Comparison of ENCODE assay signal across 8 mouse cellular contexts in the genomic region with DNA sequence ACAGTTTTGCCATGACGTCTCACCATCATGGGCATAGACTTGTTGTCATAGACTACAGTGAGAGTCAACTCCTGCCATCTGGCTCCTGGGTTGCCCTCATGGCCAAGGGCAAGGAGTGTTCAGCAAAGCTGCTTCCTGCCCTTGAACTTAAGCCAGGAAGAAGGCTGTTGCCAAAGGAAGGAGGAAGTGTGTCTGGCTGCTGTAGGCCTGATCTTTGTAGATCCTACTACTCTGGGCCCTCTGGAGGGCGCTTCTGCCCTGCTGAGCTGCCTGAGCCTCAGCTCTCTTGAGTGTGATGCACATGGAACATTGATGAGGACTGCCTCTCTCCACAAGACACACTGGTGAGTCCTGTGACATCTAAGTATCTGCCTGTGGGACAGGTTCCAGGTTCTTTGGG. TPM values are rescaled to one million over a fixed set of nuclear protein-coding genes. Genes with fewer than 3 reads are reported as not detected.
DNase-seq lines count a peak whose midpoint lies in the region; ATAC-seq and TF ChIP-seq lines count a peak whose summit lies in the region.

No protein-coding gene starts in this region.

- peak; percentile 45 for DNase-seq in right cerebral cortex, adult 18-20 months
- no peak for DNase-seq in right cerebral cortex, adult 2 months (ENCODE audit: low spot score in 2 of 2)
- DNase-seq in heart, adult 9 months (ENCODE audit: low spot score in 2 of 2), result peak; percentile 77 to 79
- peak; percentile 86 for DNase-seq in kidney, postnatal 14 days
- DNase-seq in hindbrain, embryonic 14.5 days (ENCODE audit: low spot score), result no peak

- peak; percentile 61 for TF ChIP-seq CTCF in bone marrow, adult 2 months (IDR thresholded peaks at IDR 0.05; ENCODE audit: control insufficient read depth, insufficient read depth, low read length)

- no peak overlapping the region for H3K4me3 ChIP-seq in bone marrow, adult 2 months (replicated peaks; ENCODE audit: control insufficient read depth, low read depth, low read length)
- H3K4me3 ChIP-seq in hindbrain, embryonic 14.5 days (replicated peaks; ENCODE audit: low read length), result no peak overlapping the region
- H3K4me3 ChIP-seq in forebrain, embryonic 13.5 days, result no peak overlapping the region

- H3K9ac ChIP-seq in hindbrain, embryonic 14.5 days, result no peak overlapping the region
- no peak overlapping the region for H3K9ac ChIP-seq in forebrain, embryonic 13.5 days

- TF ChIP-seq POLR2A in bone marrow, adult 2 months (IDR thresholded peaks at IDR 0.05; ENCODE audit: borderline replicate concordance, control insufficient read depth, low read depth, low read length), result no peak

- ATAC-seq in megakaryocyte progenitor cell, adult 5-6 weeks (replicated peaks; ENCODE audit: poor library complexity), result peak; percentile 65
- ATAC-seq in hindbrain, embryonic 14.5 days (ENCODE audit: low FRiP score), result no peak
- ATAC-seq in forebrain, embryonic 13.5 days, result no peak

- no peak overlapping the region for H3K27ac ChIP-seq in bone marrow, adult 2 months (ENCODE audit: control insufficient read depth, insufficient read depth, low read depth, low read length, poor library complexity)
- no peak overlapping the region for H3K27ac ChIP-seq in hindbrain, embryonic 14.5 days
- no peak overlapping the region for H3K27ac ChIP-seq in forebrain, embryonic 13.5 days

- WGBS in bone marrow, adult 2 months, result 16% methylated on average over 2 of the region's 2 CpGs
- 72% methylated on average over 2 of the region's 2 CpGs for WGBS in hindbrain, embryonic 14.5 days
- 95% methylated on average over 2 of the region's 2 CpGs for WGBS in forebrain, embryonic 13.5 days

- peaks cover 23% of the 10 kb centered on the region for H3K4me1 ChIP-seq in bone marrow, adult 2 months (ENCODE audit: control insufficient read depth, insufficient read depth, low read length)
- H3K4me1 ChIP-seq in hindbrain, embryonic 14.5 days (replicated peaks; ENCODE audit: control insufficient read depth, insufficient read depth, low read length), result 0 out of 2 replicates have a peak, but pooled peaks cover 13% of the 10 kb centered on the region
- H3K4me1 ChIP-seq in forebrain, embryonic 13.5 days, result peaks cover 5% of the 10 kb centered on the region; the same call in 1 of the 2 replicates

- no peaks in the 10 kb centered on the region for H3K9me3 ChIP-seq in hindbrain, embryonic 14.5 days (ENCODE audit: control insufficient read depth, low read length)
- no peaks in the 10 kb centered on the region for H3K9me3 ChIP-seq in forebrain, embryonic 13.5 days (replicated peaks)

- no peak overlapping the region for H3K4me2 ChIP-seq in hindbrain, embryonic 14.5 days (replicated peaks)
- H3K4me2 ChIP-seq in forebrain, embryonic 13.5 days, result no peak overlapping the region

- no peaks in the 10 kb centered on the region for H3K27me3 ChIP-seq in hindbrain, embryonic 14.5 days (ENCODE audit: control insufficient read depth, insufficient read depth, low read length)
- no peaks in the 10 kb centered on the region for H3K27me3 ChIP-seq in forebrain, embryonic 13.5 days

- no peaks in the 10 kb centered on the region for H3K36me3 ChIP-seq in hindbrain, embryonic 14.5 days (replicated peaks; ENCODE audit: control insufficient read depth, insufficient read depth)
- H3K36me3 ChIP-seq in forebrain, embryonic 13.5 days (ENCODE audit: poor library complexity, severe bottlenecking), result no peaks in the 10 kb centered on the region

RNA-seq across cellular contexts. Expression of gene Ell, which starts 20.8 kb away (rescaled TPM):
- 11.9 and 17.8 TPM in 2 replicates for polyA plus RNA-seq in bone marrow, adult 2 months (2011; ENCODE audit: insufficient read depth, insufficient read length, low replicate concordance, missing spikeins)
- 8.5 and 8.7 TPM in 2 replicates for total RNA-seq in megakaryocyte progenitor cell, adult 5-6 weeks (2015)
- total RNA-seq in megakaryocyte progenitor cell, adult 5-6 weeks (2017), result 9.1 and 9.5 TPM in 2 replicates
- 14.8 and 15.1 TPM in 2 replicates for polyA plus RNA-seq in hindbrain, embryonic 14.5 days (2014; fragmentation: Nextera tagmentation; extraction: Ambion mirVana)
- polyA plus RNA-seq in forebrain, embryonic 13.5 days (2015; fragmentation: Nextera tagmentation; extraction: Ambion mirVana), result 16.5 and 16.6 TPM in 2 replicates

RNA-seq across cellular contexts. Expression of gene Kxd1, which starts 32.3 kb away (rescaled TPM):
- polyA plus RNA-seq in bone marrow, adult 2 months (2011; ENCODE audit: insufficient read depth, insufficient read length, low replicate concordance, missing spikeins), result 29.0 and 41.3 TPM in 2 replicates
- 88.0 and 106 TPM in 2 replicates for total RNA-seq in megakaryocyte progenitor cell, adult 5-6 weeks (2015)
- total RNA-seq in megakaryocyte progenitor cell, adult 5-6 weeks (2017), result 63.1 and 84.4 TPM in 2 replicates
- polyA plus RNA-seq in hindbrain, embryonic 14.5 days (2014; fragmentation: Nextera tagmentation; extraction: Ambion mirVana), result 45.4 and 46.5 TPM in 2 replicates
- 52.5 and 53.6 TPM in 2 replicates for polyA plus RNA-seq in forebrain, embryonic 13.5 days (2015; fragmentation: Nextera tagmentation; extraction: Ambion mirVana)

RNA-seq across cellular contexts. Expression of gene Fkbp8, which starts 32.6 kb away (rescaled TPM):
- polyA plus RNA-seq in bone marrow, adult 2 months (2011; ENCODE audit: insufficient read depth, insufficient read length, low replicate concordance, missing spikeins), result 98.7 and 181 TPM in 2 replicates
- total RNA-seq in megakaryocyte progenitor cell, adult 5-6 weeks (2015), result 74.6 and 90.4 TPM in 2 replicates
- 114 and 133 TPM in 2 replicates for total RNA-seq in megakaryocyte progenitor cell, adult 5-6 weeks (2017)
- polyA plus RNA-seq in hindbrain, embryonic 14.5 days (2014; fragmentation: Nextera tagmentation; extraction: Ambion mirVana), result 328 and 332 TPM in 2 replicates
- 357 and 385 TPM in 2 replicates for polyA plus RNA-seq in forebrain, embryonic 13.5 days (2015; fragmentation: Nextera tagmentation; extraction: Ambion mirVana)

RNA-seq across cellular contexts. Expression of gene Isyna1, which starts 34.1 kb away (rescaled TPM):
- 11.2 and 23.7 TPM in 2 replicates for polyA plus RNA-seq in bone marrow, adult 2 months (2011; ENCODE audit: insufficient read depth, insufficient read length, low replicate concordance, missing spikeins)
- 26.1 and 39.0 TPM in 2 replicates for total RNA-seq in megakaryocyte progenitor cell, adult 5-6 weeks (2015)
- total RNA-seq in megakaryocyte progenitor cell, adult 5-6 weeks (2017), result 42.9 and 45.4 TPM in 2 replicates
- 86.8 and 96.6 TPM in 2 replicates for polyA plus RNA-seq in hindbrain, embryonic 14.5 days (2014; fragmentation: Nextera tagmentation; extraction: Ambion mirVana)
- 87.1 and 105 TPM in 2 replicates for polyA plus RNA-seq in forebrain, embryonic 13.5 days (2015; fragmentation: Nextera tagmentation; extraction: Ambion mirVana)

RNA-seq across cellular contexts. Expression of gene Ssbp4, which starts 48.6 kb away (rescaled TPM):
- polyA plus RNA-seq in bone marrow, adult 2 months (2011; ENCODE audit: insufficient read depth, insufficient read length, low replicate concordance, missing spikeins), result 45.2 and 107 TPM in 2 replicates
- 31.6 and 40.7 TPM in 2 replicates for total RNA-seq in megakaryocyte progenitor cell, adult 5-6 weeks (2015)
- total RNA-seq in megakaryocyte progenitor cell, adult 5-6 weeks (2017), result 40.2 and 69.7 TPM in 2 replicates
- 165 and 173 TPM in 2 replicates for polyA plus RNA-seq in hindbrain, embryonic 14.5 days (2014; fragmentation: Nextera tagmentation; extraction: Ambion mirVana)
- polyA plus RNA-seq in forebrain, embryonic 13.5 days (2015; fragmentation: Nextera tagmentation; extraction: Ambion mirVana), result 81.9 and 101 TPM in 2 replicates

Comparison
In these comparisons a context has a peak if more than half of its experiments do, and no peak if none do; other contexts are left out.
1. DNase-seq: peak in right cerebral cortex, adult 18-20 months (single experiment), heart, adult 9 months (2 of 2) and kidney, postnatal 14 days (single experiment); none in right cerebral cortex, adult 2 months (0 of 2) and hindbrain, embryonic 14.5 days (single experiment).